Mouse (Mus musculus): ENCODE measurements around the gene Hsd17b11. TPM values are rescaled to one million over a fixed set of nuclear protein-coding genes. Genes with fewer than 3 reads are reported as not detected.
"Not testable (repeated sequence)": the region's sequence is repeated elsewhere in the genome, so short reads cannot be mapped to it uniquely, and the experiment has no call there.

Gene Hsd17b11
- polyA plus RNA-seq, 1 experiment, result 0.02 TPM

GRCm38 (mm10) chr5:104042906-104043305, 21.2 kb upstream of the Hsd17b11 start:
- Histone ChIP-seq H3K9me3 (ENCODE audit: control insufficient read depth, low read length) (no peaks in the 10 kb centered on the region), H3K27me3 (ENCODE audit: control insufficient read depth) (no peaks in the 10 kb centered on the region), H3K4me3 (replicated peaks) (no peak overlapping the region), H3K36me3 (ENCODE audit: control insufficient read depth) (no peaks in the 10 kb centered on the region; the same call in 1 of the 2 replicates), H3K4me1 (ENCODE audit: control insufficient read depth) (peaks cover 52% of the 10 kb centered on the region)
- TF ChIP-seq GATA1 (IDR thresholded peaks at IDR 0.05; ENCODE audit: low read length) (no peak), TAL1 (IDR thresholded peaks at IDR 0.05; ENCODE audit: low read length) (no peak)

GRCm38 (mm10) chr5:104039154-104039932, 17.6 kb upstream of the Hsd17b11 start:
- TF ChIP-seq GATA1 (IDR thresholded peaks at IDR 0.05; ENCODE audit: low read length) (no peak), TAL1 (IDR thresholded peaks at IDR 0.05; ENCODE audit: low read length) (no peak)
- Histone ChIP-seq H3K4me3 (replicated peaks) (no peak overlapping the region), H3K27me3 (ENCODE audit: control insufficient read depth) (no peaks in the 10 kb centered on the region), H3K36me3 (ENCODE audit: control insufficient read depth) (no peaks in the 10 kb centered on the region; the same call in 1 of the 2 replicates), H3K4me1 (ENCODE audit: control insufficient read depth) (peaks cover 28% of the 10 kb centered on the region), H3K9me3 (ENCODE audit: control insufficient read depth, low read length) (no peaks in the 10 kb centered on the region)

GRCm38 (mm10) chr5:104036686-104037085, 15.0 kb upstream of the Hsd17b11 start:
- no peaks in the 10 kb centered on the region for H3K36me3 ChIP-seq (ENCODE audit: control insufficient read depth)
- no peak overlapping the region for H3K4me3 ChIP-seq (replicated peaks)
- H3K27me3 ChIP-seq (ENCODE audit: control insufficient read depth), result no peaks in the 10 kb centered on the region
- no peak for TF ChIP-seq TAL1 (IDR thresholded peaks at IDR 0.05; ENCODE audit: low read length)
- no peak for TF ChIP-seq GATA1 (IDR thresholded peaks at IDR 0.05; ENCODE audit: low read length)
- peaks cover 24% of the 10 kb centered on the region for H3K4me1 ChIP-seq (ENCODE audit: control insufficient read depth)
- no peaks in the 10 kb centered on the region for H3K9me3 ChIP-seq (ENCODE audit: control insufficient read depth, low read length)

- Histone ChIP-seq H3K4me1 (ENCODE audit: control insufficient read depth) (peaks cover 24% of the 10 kb centered on the region), H3K4me3 (replicated peaks) (no peak overlapping the region), H3K36me3 (ENCODE audit: control insufficient read depth) (no peaks in the 10 kb centered on the region), H3K27me3 (ENCODE audit: control insufficient read depth) (no peaks in the 10 kb centered on the region), H3K9me3 (ENCODE audit: control insufficient read depth, low read length) (no peaks in the 10 kb centered on the region)
- no peak for TF ChIP-seq TAL1 (IDR thresholded peaks at IDR 0.05; ENCODE audit: low read length)
Observed at GRCm38 (mm10) chr5:104035824-104036223, 14.1 kb upstream of the Hsd17b11 start.

GRCm38 (mm10) chr5:104035066-104035465, 13.3 kb upstream of the Hsd17b11 start:
- Histone ChIP-seq H3K4me1 (ENCODE audit: control insufficient read depth) (peaks cover 24% of the 10 kb centered on the region), H3K27me3 (ENCODE audit: control insufficient read depth) (no peaks in the 10 kb centered on the region), H3K4me3 (replicated peaks) (no peak overlapping the region), H3K36me3 (ENCODE audit: control insufficient read depth) (no peaks in the 10 kb centered on the region), H3K9me3 (ENCODE audit: control insufficient read depth, low read length) (no peaks in the 10 kb centered on the region)
- no peak for TF ChIP-seq TAL1 (IDR thresholded peaks at IDR 0.05; ENCODE audit: low read length)
- no peak for TF ChIP-seq GATA1 (IDR thresholded peaks at IDR 0.05; ENCODE audit: low read length)

GRCm38 (mm10) chr5:104032434-104033097, 10.8 kb upstream of the Hsd17b11 start:
- Histone ChIP-seq H3K9me3 (ENCODE audit: control insufficient read depth, low read length) (no peaks in the 10 kb centered on the region), H3K4me1 (ENCODE audit: control insufficient read depth) (peaks cover 14% of the 10 kb centered on the region), H3K4me3 (replicated peaks) (no peak overlapping the region), H3K36me3 (ENCODE audit: control insufficient read depth) (no peaks in the 10 kb centered on the region), H3K27me3 (ENCODE audit: control insufficient read depth) (no peaks in the 10 kb centered on the region)
- TF ChIP-seq TAL1 (IDR thresholded peaks at IDR 0.05; ENCODE audit: low read length) (no peak), GATA1 (IDR thresholded peaks at IDR 0.05; ENCODE audit: low read length) (no peak)

- no peaks in the 10 kb centered on the region for H3K36me3 ChIP-seq (ENCODE audit: control insufficient read depth)
- TF ChIP-seq TAL1 (IDR thresholded peaks at IDR 0.05; ENCODE audit: low read length), result no peak
- TF ChIP-seq GATA1 (IDR thresholded peaks at IDR 0.05; ENCODE audit: low read length), result no peak
- H3K4me1 ChIP-seq (ENCODE audit: control insufficient read depth), result peaks cover 20% of the 10 kb centered on the region
- peaks cover 29% of the 10 kb centered on the region for H3K27me3 ChIP-seq (ENCODE audit: control insufficient read depth)
- no peak overlapping the region for H3K4me3 ChIP-seq (replicated peaks)
- H3K9me3 ChIP-seq (ENCODE audit: control insufficient read depth, low read length), result no peaks in the 10 kb centered on the region
Observed at GRCm38 (mm10) chr5:104025245-104025854, 3.6 kb upstream of the Hsd17b11 start.

- Histone ChIP-seq H3K36me3 (ENCODE audit: control insufficient read depth) (no peaks in the 10 kb centered on the region), H3K27me3 (ENCODE audit: control insufficient read depth) (peaks cover 29% of the 10 kb centered on the region), H3K4me1 (ENCODE audit: control insufficient read depth) (peaks cover 22% of the 10 kb centered on the region), H3K4me3 (replicated peaks) (no peak overlapping the region), H3K9me3 (ENCODE audit: control insufficient read depth, low read length) (no peaks in the 10 kb centered on the region)
- TF ChIP-seq GATA1 (IDR thresholded peaks at IDR 0.05; ENCODE audit: low read length) (no peak), TAL1 (IDR thresholded peaks at IDR 0.05; ENCODE audit: low read length) (no peak)
Observed at GRCm38 (mm10) chr5:104024762-104025161, 3.0 kb upstream of the Hsd17b11 start.

GRCm38 (mm10) chr5:104024193-104024592, 2.5 kb upstream of the Hsd17b11 start:
- H3K27me3 ChIP-seq (ENCODE audit: control insufficient read depth), result peaks cover 29% of the 10 kb centered on the region
- H3K36me3 ChIP-seq (ENCODE audit: control insufficient read depth); H3K4me3 ChIP-seq (replicated peaks); H3K9me3 ChIP-seq (ENCODE audit: control insufficient read depth, low read length): not testable (repeated sequence)
- peaks cover 24% of the 10 kb centered on the region for H3K4me1 ChIP-seq (ENCODE audit: control insufficient read depth)
